Mouse (Mus musculus) liver (tissue): ENCODE data around the gene Retreg1.

Experiments
- DNase-seq: peaks from one replicate; pipeline ENCODE4 v3.0.0-alpha.2; 2020; ENCODE audit warnings: mixed read lengths

The Retreg1 gene

DNA sequence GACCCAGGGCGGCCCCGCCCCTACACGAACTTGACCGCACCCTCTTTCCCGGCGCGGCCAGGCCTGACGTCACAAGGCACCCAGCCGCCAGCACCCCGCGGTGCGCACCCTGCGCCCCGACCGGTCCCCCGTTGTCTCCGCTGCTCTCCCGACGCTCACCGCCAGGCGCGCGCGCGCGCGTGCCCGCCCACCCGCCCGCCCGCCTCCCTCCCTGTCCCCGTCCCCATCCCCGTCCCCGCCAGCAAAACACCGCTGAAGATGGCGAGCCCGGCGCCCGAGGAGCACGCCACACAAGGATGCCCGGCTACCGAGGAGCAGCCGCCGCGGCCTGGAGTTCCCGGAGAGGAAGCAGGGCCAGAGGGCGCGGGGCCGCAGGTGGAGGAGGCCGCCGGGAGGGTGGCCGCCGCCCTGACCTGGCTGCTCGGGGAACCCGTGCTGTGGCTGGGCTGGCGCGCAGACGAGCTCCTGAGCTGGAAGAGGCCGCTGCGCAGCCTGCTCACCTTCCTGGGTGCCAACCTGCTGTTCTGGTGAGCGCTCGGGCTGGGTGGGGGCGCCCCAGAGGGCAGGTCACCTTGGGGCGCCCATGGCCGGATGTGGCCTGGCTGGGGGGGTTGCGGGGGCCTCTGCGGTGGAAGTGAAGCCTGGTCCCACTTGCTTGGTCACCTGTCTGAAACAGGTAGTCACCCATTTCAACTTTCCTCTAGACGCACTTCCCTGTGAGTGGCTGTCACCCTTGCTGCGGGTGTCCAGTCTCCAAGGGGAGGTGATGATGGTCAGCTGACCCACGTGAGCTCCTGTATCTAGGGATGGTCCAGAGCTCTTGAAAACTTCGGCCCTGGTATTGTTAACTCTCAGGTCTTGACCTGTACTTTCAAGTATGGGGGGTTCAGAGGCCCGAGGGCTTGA lies at the start of gene Retreg1:
Gene Retreg1, plus strand, starts transcription at position 95 of the 906 bp plus-strand sequence.
- peak; percentile 61 for DNase-seq

DNA sequence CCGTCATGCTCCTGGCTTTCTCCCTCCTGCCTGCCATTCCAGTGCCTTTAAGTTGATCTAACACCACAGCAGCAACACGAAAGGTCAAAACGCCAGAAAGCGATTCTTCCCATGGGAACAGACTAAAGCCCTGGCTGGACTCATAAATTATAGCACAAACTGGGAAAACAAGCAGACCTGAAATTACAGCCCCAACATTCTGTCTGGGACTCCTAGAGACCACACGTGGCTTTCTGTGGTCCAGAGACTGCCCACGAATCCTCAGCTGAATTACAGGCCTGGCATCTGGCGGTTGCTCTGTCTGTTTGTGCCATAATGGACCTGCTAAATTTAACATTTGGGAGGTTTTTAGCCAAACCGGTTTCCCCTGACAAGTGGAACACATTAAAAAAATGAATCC lies 48.9 kb upstream of the Retreg1 start:
- DNase-seq: no peak

DNA sequence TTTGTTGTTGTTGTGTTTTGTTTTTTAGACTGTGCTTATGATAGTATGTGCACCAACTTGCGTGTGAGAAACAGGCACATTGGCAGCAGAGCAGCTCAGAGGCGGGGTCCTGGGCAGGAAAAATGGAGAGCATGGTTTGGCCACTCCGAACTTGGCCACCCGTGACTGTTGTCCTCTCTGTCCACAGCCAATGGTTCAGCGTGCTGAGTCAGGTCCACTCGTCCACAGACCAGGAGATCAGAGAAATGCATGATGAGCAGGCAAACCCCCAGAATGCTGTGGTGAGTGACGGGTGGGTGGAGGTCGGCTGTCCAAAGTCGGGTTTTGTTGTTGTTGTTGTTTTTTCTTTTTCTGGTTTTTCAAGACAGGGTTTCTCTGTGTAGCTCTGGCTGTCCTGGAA lies 47.5 kb upstream of the Retreg1 start:
- no peak for DNase-seq

DNA sequence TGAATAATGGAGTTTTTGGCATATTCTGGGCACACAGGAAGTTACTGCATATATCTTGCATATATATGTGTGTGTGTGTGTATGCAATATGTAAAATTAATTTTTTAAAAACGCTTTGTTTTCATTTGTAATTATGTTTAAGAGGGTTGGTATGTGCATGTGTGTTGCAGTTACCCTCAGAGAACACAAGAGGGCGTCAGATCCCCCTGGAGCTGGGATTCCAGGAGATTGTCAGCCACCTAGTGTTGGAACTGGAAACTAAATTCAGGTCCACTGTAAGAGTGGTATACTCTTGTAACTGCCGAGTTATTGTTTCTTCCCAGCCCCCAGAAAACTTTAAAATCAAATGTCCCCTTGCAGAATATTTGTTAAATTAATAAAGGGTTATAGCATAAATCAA lies 46.6 kb upstream of the Retreg1 start:
- no peak for DNase-seq

DNA sequence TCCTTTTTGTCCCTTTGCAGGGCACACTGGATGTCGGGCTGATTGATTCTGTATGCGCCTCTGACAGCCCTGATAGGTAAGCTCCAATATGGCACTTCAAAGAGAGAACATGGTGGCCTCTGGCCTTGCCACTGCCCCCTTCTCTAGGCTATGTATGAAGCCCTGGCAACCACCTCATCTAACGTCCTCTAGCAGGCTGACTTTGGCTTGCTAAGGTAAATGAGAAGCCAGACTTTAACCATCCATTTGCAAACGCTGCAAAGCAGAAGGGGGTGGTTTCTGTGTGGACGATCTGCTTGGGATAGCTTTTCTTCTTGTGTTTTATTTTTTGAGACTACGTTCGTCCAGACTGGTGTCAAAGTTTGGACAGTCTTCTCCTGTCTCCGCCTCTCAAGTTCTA lies 45.8 kb upstream of the Retreg1 start:
- DNase-seq: no peak

DNA sequence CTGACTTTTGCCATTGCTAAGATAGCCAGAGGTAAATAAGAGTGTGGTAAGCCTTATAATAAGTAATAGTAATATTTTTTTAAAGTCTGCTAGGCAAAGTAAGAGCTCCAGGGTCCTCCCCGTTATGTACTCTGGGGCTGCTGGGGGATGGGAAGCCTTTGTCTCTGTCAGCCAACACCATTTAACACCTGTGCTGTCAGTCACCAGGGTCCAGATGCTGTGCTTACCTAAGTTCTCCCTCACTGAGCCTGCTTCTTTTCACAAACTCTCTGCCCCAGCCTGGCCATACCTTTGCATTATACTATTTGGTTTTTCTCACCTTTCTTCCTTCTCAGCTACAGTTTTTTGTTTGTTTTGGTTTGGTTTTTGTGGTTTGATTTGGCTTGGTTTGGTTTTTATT lies 45.1 kb upstream of the Retreg1 start:
- no peak for DNase-seq

DNA sequence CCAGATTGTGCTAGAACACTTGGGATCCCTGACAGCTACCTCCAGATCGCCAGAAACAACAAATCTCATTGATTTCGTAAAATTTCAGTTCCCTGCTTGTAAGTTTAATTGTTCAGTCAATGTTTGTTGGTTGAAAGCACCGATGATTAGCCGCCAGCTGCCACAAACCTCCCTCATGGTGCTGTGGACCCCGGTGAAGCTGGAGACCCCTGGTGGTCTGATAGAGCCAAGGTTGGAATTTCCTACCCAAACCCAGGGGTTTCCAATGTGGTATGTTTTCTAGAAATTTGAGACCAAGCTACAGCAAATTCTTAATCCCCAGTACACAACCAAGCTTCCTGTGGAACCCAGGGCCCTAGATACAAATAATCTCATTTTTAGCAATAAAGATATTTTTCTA lies 41.3 kb upstream of the Retreg1 start:
- no peak for DNase-seq

DNA sequence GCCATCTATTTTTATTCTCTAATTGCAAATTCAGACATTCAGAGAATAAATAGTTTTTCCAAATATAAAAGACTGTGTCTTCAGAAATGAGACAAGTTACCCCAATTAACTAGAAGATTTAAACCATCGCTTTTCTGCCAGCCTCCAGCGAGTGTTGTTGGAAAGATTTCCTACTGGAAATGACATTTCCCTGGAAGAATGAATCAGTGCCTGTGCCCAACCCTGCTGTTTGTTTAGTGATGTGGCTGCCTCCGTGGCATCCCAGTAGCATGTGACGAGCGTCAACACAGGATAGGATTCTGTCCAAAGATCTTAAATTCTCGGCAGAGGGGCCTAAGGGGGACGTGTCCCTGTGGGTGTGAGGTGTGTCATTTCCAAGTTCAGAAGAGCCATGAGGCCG lies 40.8 kb upstream of the Retreg1 start:
- no peak for DNase-seq

DNA sequence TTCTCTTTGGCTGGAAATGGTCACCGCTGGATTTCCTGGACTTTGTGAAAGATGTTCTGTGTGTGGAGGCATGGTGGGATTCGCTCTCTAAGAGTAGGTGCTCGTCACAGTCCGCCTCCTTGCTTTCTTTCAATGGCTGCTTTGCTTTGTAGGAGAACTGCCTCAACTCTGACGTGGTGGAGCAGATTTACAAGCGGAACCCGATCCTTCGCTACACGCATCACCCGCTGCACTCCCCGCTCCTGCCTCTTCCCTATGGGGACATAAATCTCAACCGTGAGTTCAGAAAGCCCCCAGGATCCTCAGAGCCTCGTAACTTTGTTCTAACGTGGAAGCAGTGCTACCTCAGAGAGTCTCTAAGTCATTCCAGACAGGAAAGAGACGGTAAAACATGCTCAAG lies 39.9 kb upstream of the Retreg1 start:
- DNase-seq: no peak

DNA sequence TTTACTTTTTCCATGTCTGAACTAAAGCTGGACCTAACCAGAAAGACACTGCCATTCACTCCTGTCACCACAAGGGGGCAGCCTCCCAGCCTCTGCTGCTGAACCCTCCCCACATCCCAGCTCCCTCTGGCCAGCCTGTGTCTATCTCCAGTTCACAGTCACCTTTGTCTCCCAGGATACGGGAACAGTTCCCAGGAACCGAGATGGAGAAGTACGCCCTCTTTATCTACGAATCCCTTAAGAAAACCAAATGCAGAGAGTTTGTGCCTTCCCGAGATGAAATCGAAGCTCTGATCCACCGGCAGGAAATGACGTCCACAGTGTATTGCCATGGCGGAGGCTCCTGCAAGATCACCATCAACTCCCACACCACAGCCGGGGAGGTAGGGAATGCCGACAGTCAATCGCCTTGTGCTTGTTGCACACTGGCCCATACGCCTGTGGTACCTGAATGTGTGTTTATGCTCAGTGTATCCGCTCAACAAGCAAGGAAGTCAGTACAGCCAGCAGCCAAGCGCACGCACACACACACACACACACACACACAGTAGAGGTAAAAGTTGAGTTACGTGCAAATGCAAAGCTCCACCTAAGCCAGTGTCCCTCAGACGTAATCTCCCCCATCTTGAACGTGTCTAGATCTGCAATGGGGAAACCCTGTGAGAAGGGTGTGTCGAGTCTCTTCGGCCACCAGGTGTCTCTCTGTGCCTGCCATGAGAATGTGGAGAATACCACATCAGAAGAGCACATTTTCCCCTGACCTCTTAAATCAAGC lies 37.5 kb upstream of the Retreg1 start:
- DNase-seq: peak; percentile 57

DNA sequence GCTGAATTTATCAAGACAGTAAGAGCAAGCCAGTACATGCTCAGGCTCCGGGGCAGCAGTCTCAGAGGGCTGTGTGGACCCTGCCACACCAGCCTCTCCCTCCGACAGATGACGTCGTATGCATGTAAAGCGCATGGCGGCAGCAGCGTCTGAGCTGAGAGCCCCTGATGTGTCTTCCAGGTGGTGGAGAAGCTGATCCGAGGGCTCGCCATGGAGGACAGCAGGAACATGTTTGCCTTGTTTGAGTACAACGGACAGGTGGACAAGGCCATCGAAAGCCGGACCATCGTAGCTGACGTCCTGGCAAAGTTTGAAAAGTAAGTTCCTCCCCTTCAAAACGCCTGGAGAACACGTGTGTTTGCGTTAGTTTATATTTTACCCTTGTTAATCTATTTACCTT lies 36.6 kb upstream of the Retreg1 start:
- DNase-seq: no peak

DNA sequence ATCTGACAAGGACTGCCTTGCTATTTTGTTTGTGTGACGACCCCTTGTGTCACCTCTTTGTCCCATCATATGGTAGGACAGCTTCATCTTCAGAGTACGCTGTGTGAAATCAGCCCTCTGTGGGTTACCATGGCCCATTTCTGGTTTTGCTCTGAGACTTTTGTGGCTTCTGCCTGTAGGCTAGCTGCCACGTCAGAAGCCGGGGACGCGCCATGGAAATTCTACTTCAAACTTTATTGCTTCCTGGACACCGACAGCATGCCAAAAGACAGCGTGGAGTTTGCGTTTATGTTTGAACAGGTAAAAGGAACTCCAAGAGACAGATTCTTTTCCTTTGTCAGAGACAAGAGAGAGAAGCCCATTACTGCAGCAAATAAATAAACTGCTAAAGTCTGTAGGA lies 36.1 kb upstream of the Retreg1 start:
- no peak for DNase-seq

DNA sequence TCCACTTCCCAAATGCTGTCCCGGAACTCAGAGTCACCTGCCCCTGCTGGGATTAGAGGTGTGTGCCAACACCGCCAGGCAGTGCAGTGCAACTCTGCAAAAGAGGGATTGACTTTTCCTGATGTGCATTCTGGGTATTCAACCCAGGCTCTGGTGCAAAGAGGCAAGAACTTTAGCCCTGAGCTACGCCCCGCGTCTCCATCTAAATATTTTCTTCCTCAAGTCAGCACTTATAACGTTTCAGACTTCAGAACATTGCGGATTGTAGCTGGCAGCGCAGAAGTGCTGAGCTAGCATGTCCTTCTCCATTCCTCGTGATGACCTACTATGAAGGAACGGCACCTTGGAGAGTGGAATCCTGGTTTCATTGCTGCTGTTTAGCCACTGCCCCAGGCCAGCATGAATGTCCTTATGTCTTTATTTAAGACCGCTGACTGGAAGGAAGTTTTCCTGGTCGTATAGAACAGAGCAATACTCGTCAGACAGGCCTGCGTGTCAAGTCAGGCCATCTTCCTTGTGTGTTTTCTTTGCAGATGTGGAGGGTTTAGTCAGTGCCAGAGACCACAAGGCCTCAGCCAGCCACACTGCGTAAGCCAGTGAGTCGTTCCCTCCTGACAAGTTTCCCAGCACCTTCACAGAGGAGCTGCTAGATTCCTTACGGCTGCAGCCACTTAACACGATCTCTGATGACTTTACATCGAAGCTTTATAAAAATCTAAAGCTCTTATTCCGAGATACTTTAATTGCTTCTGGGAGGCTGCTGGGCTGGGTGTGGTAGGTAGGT lies 34.1 kb upstream of the Retreg1 start:
- no peak for DNase-seq

DNA sequence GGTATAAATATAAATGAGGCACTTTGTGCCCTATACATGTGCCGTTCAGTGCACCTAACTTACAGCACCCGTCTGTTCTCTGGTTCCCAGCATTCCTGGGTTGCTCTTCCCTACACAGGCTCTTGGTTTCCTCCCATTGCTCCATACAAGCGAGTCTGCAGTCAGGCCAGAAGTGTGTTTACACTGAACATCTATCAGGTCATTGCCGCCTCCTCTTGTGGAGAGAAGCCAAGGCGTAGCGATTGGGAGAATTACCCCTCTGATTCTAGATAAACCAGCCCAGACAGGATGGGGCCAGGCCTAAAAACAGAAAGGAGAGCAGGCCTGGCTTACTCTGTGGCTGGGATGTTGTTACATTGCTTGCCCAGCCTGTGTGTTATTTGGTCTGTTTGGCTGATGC lies 33.3 kb upstream of the Retreg1 start:
- no peak for DNase-seq

DNA sequence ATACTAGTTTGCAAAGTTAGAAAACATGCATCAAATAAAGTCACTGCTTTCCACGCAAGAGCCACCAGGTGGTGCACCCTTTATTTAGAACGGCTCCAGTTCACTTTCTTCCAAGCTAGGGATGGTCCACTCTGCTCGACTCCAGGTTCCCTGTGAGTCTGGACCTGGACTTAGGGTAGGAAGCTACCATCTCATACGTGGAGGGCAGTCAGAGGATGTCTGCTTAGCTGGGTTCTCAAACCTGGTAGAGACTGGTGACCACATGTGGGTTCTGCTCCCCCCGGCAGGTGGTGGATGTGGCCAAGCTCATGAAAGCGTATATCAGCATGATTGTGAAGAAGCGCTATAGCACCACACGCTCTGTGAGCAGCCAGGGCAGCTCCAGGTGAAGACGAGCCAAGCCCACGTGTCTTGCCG lies 31.1 kb upstream of the Retreg1 start:
- DNase-seq: no peak

DNA sequence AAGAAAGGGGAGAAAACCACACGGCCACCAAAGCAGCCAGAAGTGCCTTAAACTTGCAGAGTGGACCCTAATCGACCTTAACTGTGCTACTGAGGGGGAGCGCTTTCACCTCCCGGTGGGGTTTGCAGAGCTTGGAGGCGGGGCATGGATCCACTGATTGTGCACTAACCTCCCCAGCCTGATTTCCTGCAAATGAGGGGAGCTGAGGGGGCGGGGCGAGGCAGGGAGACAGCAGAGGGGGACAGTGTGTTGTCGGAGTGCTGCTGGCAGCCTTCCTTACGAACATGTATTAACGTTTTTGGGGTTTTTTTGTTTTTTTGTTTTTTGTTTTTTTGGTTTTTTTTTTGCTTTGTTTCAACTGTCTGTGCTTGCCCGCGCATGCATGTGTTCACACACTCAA lies 30.5 kb upstream of the Retreg1 start:
- DNase-seq: no peak

DNA sequence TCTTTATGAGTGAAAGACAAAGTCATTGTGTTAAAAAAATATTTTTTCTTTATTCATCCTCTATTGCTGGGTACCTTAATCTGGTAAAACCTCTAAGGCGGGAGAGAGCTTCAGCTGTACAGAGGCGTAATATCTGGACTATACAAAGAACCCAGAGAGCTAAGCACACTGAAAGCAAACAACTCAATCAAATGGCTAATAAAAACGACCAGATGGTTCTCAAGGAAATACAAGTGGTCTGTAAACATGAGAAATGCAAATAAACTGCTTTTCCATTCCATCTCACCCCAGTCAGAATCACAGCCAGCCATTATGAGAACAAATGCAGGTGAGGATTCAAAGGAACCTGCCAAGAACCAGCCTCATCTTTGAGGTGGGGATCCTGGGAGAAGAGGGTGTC lies 28.4 kb upstream of the Retreg1 start:
- no peak for DNase-seq

DNA sequence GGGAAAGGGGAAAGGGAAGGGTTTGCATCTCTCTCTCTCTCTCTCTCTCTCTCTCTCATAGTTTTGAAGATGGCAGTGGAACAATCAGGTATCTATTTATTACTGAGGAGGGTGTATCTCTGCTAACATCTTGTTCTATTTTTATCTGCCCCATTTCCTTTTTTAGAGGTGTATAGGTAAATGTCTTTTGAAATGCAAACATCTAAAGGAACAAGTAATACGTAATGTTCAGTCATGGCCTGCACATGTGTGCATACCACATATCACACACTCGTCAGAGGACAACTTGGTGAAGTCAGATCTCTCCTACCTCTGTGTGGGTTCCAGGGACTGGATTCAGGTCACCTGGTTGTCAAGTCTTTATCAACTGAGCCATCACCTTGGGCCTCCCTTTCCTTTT lies 25.8 kb upstream of the Retreg1 start:
- no peak for DNase-seq

DNA sequence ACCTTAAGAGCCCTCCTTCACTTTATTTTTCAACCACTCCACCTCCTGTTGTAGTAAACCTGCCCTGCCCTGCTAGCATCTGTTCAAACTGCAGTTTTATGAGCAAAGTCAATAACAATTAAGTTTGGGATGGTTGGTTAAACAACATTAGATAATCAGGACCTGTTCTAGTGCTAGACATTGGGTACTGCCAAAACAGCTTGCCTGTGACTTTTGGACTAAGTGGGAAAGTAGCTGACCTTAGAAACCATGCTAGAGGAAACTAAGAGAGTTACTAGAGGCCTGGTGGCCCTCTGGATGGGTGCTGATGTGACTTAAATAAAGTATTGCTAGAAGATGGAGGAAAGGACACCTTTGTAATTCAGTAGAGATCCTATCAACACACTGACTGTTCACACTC lies 21.0 kb upstream of the Retreg1 start:
- no peak for DNase-seq

DNA sequence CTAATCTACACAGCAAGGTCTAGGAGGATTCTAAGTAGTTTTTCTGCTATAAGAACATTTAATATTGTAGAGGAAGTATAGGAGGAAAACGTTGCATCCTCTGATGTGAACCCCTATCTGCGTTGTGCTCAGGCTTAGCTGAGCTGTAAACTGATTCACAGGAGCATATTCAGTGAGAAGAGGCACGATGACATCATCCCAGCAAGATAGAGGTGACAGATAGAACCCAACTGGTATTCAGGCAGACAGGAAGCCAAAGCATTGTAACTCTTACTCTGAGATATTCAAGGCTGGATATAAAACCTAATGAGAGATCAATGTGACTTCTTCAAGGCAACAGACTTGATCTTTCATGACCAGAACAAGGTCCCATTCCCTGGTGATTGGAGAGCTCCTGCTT lies 20.3 kb upstream of the Retreg1 start:
- DNase-seq: no peak

DNA sequence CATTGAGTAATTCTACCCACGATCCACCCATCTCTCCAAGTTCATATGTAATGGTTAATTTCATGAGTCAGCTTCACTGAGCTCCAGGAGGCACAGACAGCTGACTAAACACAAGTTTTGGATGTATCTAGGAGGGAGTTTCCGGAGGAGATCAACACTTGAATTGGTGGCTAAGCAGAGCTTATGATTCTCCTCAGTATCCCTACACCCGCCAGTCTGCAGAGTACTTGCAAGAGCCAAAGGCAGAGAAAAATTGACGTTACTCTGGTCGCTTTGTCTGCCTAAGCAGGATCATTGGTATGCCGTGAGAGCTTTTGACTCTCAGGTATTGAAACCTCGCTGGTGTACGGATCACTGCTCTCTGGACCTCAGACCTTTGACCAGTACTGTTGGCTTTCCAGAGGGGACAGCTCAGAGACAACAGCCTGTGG lies 16.4 kb upstream of the Retreg1 start:
- DNase-seq: no peak

DNA sequence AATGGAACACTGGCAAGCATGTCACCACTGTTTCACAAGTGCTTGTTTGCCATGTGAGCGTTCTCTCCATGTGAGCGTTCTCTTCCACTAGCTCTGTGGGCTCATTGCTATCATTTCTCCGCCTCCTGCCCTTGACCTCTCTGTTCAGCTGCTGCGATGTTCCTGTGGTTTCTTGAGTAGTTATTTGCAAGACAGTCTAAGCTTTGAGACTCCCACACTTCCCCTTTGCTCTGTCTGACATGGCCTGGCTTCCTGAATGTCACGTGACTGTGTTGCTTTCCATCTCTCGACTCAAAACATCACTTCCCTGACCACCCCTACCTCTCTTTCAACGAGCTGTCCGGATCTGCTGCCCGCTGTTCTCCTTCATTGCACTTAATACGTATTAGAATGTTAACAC lies 14.5 kb upstream of the Retreg1 start:
- DNase-seq: no peak

DNA sequence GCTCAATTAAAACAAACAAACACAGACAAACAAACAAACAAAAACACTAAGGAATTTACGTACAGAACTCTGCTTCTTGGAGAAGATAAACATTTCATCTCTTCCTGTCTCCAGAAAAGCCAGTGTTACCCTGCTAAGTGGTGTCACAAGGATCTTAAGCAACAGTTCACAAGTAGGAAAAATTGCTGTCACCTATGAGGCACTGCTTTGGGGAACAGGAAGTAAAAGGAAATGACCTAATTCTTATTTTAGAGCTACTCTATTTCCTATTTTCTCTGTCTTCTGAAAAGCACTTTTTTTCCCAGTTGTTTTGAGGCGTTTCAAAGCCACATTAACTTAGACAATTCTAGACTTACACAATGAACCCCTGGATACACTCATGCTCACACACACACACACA lies 12.6 kb upstream of the Retreg1 start:
- DNase-seq: no peak
